Mouse (Mus musculus): ENCODE results near the gene Shb. TPM values are rescaled to one million over a fixed set of nuclear protein-coding genes. Genes with fewer than 3 reads are reported as not detected.

Shb gene
- polyA plus RNA-seq, 1 experiment from 2014 or later, result 10.3 TPM

GRCm38 (mm10) chr4:45457543-45457942 is 74.7 kb downstream of the Shb start:
- H3K27ac ChIP-seq, result no peak overlapping the region
- peaks cover 9% of the 10 kb centered on the region; the same call in 1 of the 2 replicates for H3K4me1 ChIP-seq
- WGBS, result 94% methylated on average over 2 of the region's 2 CpGs
- ATAC-seq (ENCODE audit: low FRiP score, low read depth), result no peak
- H3K9me3 ChIP-seq, result no peaks in the 10 kb centered on the region
- no peaks in the 10 kb centered on the region for H3K27me3 ChIP-seq (replicated peaks)
- H3K9ac ChIP-seq, result no peak overlapping the region
- peaks cover 3% of the 10 kb centered on the region; the same call in 1 of the 2 replicates for H3K36me3 ChIP-seq
- H3K4me2 ChIP-seq (replicated peaks), result no peak overlapping the region
- no peak overlapping the region for H3K4me3 ChIP-seq

- no peak overlapping the region for H3K9ac ChIP-seq
- peaks cover 9% of the 10 kb centered on the region; the same call in 1 of the 2 replicates for H3K4me1 ChIP-seq
- 87% methylated on average over 4 of the region's 4 CpGs for WGBS
Observed at GRCm38 (mm10) chr4:45455001-45455400, 77.3 kb downstream of the Shb start.

GRCm38 (mm10) chr4:45453271-45453851 is 78.9 kb downstream of the Shb start:
- ATAC-seq (ENCODE audit: low FRiP score, low read depth), result no peak
- no peak overlapping the region for H3K9ac ChIP-seq
- 69% methylated on average over 3 of the region's 3 CpGs for WGBS

More at GRCm38 (mm10) chr4:45455001-45455400, 77.3 kb downstream of the Shb start:
- Histone ChIP-seq H3K4me3 (no peak overlapping the region), H3K36me3 (peaks cover 3% of the 10 kb centered on the region; the same call in 1 of the 2 replicates), H3K4me2 (replicated peaks) (no peak overlapping the region), H3K9me3 (no peaks in the 10 kb centered on the region), H3K27ac (no peak overlapping the region), H3K27me3 (replicated peaks) (no peaks in the 10 kb centered on the region)
- ATAC-seq (ENCODE audit: low FRiP score, low read depth), result no peak

DNA sequence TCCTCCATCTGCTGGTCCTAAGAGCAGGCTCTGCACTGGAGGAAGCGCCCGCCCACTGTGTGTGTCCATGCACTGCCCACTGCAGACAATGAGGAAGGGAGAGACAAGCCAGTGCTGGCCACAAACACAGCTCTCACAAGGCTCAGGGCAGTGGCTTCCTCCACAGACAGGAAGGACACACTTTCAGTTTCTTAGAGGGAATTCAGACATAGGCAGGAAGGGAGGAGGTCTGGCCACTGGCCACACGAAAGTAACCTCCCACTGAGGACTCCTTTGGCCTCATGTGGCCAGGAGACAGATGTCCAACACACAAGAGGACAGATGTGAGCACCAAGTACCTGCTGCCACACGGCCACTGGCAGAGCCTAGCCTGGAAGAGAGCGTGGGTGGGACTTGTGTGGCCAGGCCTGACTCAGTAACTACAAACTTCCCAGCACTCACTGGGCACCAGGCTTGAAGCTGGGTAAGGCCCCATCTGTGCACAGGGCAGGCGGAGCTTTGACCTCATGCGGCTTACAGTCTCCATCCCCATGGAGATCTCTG is 79.6 kb downstream of the Shb start:
- no peak overlapping the region for H3K4me2 ChIP-seq (replicated peaks)
- H3K9ac ChIP-seq, result no peak overlapping the region
- peaks cover 1% of the 10 kb centered on the region; the same call in 1 of the 2 replicates for H3K36me3 ChIP-seq
- no peaks in the 10 kb centered on the region for H3K27me3 ChIP-seq (replicated peaks)
- no peak overlapping the region for H3K27ac ChIP-seq
- no peak for ATAC-seq (ENCODE audit: low FRiP score, low read depth)
- H3K9me3 ChIP-seq, result no peaks in the 10 kb centered on the region
- WGBS, result 57% methylated on average over 7 of the region's 7 CpGs
- no peak overlapping the region for H3K4me3 ChIP-seq
- H3K4me1 ChIP-seq, result peaks cover 9% of the 10 kb centered on the region; the same call in 1 of the 2 replicates

More at GRCm38 (mm10) chr4:45453271-45453851, 78.9 kb downstream of the Shb start:
- peaks cover 9% of the 10 kb centered on the region; the same call in 1 of the 2 replicates for H3K4me1 ChIP-seq
- H3K27ac ChIP-seq, result no peak overlapping the region
- H3K27me3 ChIP-seq (replicated peaks), result no peaks in the 10 kb centered on the region
- no peak overlapping the region for H3K4me2 ChIP-seq (replicated peaks)
- peaks cover 3% of the 10 kb centered on the region; the same call in 1 of the 2 replicates for H3K36me3 ChIP-seq
- H3K9me3 ChIP-seq, result no peaks in the 10 kb centered on the region
- H3K4me3 ChIP-seq, result no peak overlapping the region

- ATAC-seq (ENCODE audit: low FRiP score, low read depth), result no peak
- peaks cover 11% of the 10 kb centered on the region; the same call in 1 of the 2 replicates for H3K36me3 ChIP-seq
- H3K4me2 ChIP-seq (replicated peaks), result no peak overlapping the region
- no peak overlapping the region for H3K27ac ChIP-seq
- H3K4me1 ChIP-seq, result peaks cover 22% of the 10 kb centered on the region; the same call in 1 of the 2 replicates
- H3K9me3 ChIP-seq, result no peaks in the 10 kb centered on the region
- H3K27me3 ChIP-seq (replicated peaks), result no peaks in the 10 kb centered on the region
- H3K9ac ChIP-seq, result no peak overlapping the region
- 64% methylated on average over 5 of the region's 5 CpGs for WGBS
- no peak overlapping the region for H3K4me3 ChIP-seq
Observed at GRCm38 (mm10) chr4:45449012-45449411, 83.3 kb downstream of the Shb start.

GRCm38 (mm10) chr4:45448481-45448880 is 83.8 kb downstream of the Shb start:
- 93% methylated on average over 7 of the region's 7 CpGs for WGBS
- no peak for ATAC-seq (ENCODE audit: low FRiP score, low read depth)
- Histone ChIP-seq H3K4me2 (replicated peaks) (no peak overlapping the region), H3K27ac (no peak overlapping the region), H3K9ac (no peak overlapping the region), H3K9me3 (no peaks in the 10 kb centered on the region), H3K4me3 (no peak overlapping the region), H3K4me1 (peaks cover 25% of the 10 kb centered on the region; the same call in 1 of the 2 replicates), H3K36me3 (peaks cover 11% of the 10 kb centered on the region; the same call in 1 of the 2 replicates), H3K27me3 (replicated peaks) (no peaks in the 10 kb centered on the region)

GRCm38 (mm10) chr4:45447196-45447595 is 85.1 kb downstream of the Shb start:
- no peaks in the 10 kb centered on the region for H3K9me3 ChIP-seq
- H3K27me3 ChIP-seq (replicated peaks), result no peaks in the 10 kb centered on the region
- H3K4me1 ChIP-seq, result peaks cover 20% of the 10 kb centered on the region; the same call in 1 of the 2 replicates
- ATAC-seq (ENCODE audit: low FRiP score, low read depth), result no peak
- no peak overlapping the region for H3K9ac ChIP-seq
- WGBS, result 95% methylated on average over 5 of the region's 5 CpGs
- H3K4me3 ChIP-seq, result no peak overlapping the region
- no peak overlapping the region for H3K27ac ChIP-seq
- H3K4me2 ChIP-seq (replicated peaks), result no peak overlapping the region
- H3K36me3 ChIP-seq, result peaks cover 11% of the 10 kb centered on the region; the same call in 1 of the 2 replicates

DNA sequence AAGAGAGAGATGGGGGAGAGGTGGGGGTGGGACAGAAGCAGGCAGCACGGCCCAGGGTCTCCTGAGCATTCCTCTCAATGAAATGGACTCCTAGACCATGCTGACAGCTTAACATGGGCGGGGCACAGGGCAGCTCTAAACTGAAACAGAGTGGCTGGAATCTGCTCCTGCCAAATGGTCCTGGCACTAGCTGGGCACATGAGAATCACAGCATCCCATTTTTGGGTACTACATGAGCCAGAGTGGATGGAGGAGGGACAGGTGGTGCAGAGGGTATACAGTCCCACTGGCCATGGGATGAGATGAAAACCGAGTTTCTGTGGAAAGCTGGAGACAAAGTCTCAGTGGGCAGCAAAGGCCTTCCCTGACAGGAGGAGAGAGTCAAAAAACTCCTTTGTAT is 87.0 kb downstream of the Shb start:
- WGBS, result 65% methylated on average over 3 of the region's 3 CpGs
- Histone ChIP-seq H3K9ac (no peak overlapping the region), H3K27me3 (replicated peaks) (no peaks in the 10 kb centered on the region), H3K4me1 (peaks cover 21% of the 10 kb centered on the region; the same call in 1 of the 2 replicates), H3K9me3 (no peaks in the 10 kb centered on the region), H3K36me3 (peaks cover 11% of the 10 kb centered on the region; the same call in 1 of the 2 replicates), H3K4me2 (replicated peaks) (no peak overlapping the region), H3K27ac (no peak overlapping the region), H3K4me3 (no peak overlapping the region)
- no peak for ATAC-seq (ENCODE audit: low FRiP score, low read depth)

- no peaks in the 10 kb centered on the region for H3K27me3 ChIP-seq (replicated peaks)
- 47% methylated on average over 4 of the region's 4 CpGs for WGBS
- no peak overlapping the region for H3K4me2 ChIP-seq (replicated peaks)
- no peaks in the 10 kb centered on the region for H3K9me3 ChIP-seq
- H3K4me3 ChIP-seq, result no peak overlapping the region
- peaks cover 11% of the 10 kb centered on the region; the same call in 1 of the 2 replicates for H3K36me3 ChIP-seq
- no peak overlapping the region for H3K9ac ChIP-seq
- H3K4me1 ChIP-seq, result peaks cover 25% of the 10 kb centered on the region
- no peak for ATAC-seq (ENCODE audit: low FRiP score, low read depth)
- no peak overlapping the region for H3K27ac ChIP-seq
Observed at GRCm38 (mm10) chr4:45444813-45445212, 87.5 kb downstream of the Shb start.

DNA sequence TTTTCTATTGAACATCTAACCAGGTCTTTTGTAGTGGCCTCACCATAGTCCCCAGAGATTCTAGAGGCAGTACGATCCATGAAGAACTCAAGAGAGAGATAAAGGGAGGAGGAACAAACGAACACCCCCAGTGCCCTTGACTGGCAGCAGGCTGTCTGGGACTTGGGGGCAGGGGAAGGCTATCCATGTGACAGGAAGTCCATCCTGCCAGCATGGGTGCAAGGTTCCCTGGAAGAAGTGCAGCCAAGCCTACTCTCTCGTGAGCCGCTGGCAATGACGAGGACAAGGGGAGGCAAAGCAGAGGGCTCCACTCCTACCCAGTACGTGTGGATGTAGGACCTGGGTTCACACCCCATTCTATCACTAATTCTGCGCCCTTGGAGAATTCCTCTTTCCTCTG is 88.6 kb downstream of the Shb start:
- Histone ChIP-seq H3K27ac (no peak overlapping the region), H3K4me2 (replicated peaks) (no peak overlapping the region), H3K36me3 (peaks cover 11% of the 10 kb centered on the region; the same call in 1 of the 2 replicates), H3K27me3 (replicated peaks) (no peaks in the 10 kb centered on the region), H3K9ac (no peak overlapping the region), H3K9me3 (no peaks in the 10 kb centered on the region), H3K4me3 (no peak overlapping the region), H3K4me1 (peaks cover 36% of the 10 kb centered on the region)
- WGBS, result 92% methylated on average over 7 of the region's 7 CpGs
- no peak for ATAC-seq (ENCODE audit: low FRiP score, low read depth)

- no peak for ATAC-seq (ENCODE audit: low FRiP score, low read depth)
- peaks cover 46% of the 10 kb centered on the region for H3K4me1 ChIP-seq
- H3K27me3 ChIP-seq (replicated peaks), result no peaks in the 10 kb centered on the region
Observed at GRCm38 (mm10) chr4:45442237-45442636, 90.0 kb downstream of the Shb start.

GRCm38 (mm10) chr4:45441778-45442177 is 90.5 kb downstream of the Shb start:
- H3K4me3 ChIP-seq, result no peak overlapping the region
- no peak overlapping the region for H3K4me2 ChIP-seq (replicated peaks)
- WGBS, result 75% methylated on average over 1 of the region's 1 CpGs
- H3K27me3 ChIP-seq (replicated peaks), result no peaks in the 10 kb centered on the region
- H3K4me1 ChIP-seq, result peaks cover 51% of the 10 kb centered on the region
- H3K36me3 ChIP-seq, result peaks cover 8% of the 10 kb centered on the region; the same call in 1 of the 2 replicates
- H3K9me3 ChIP-seq, result no peaks in the 10 kb centered on the region
- H3K27ac ChIP-seq, result no peak overlapping the region
- H3K9ac ChIP-seq, result no peak overlapping the region
- ATAC-seq (ENCODE audit: low FRiP score, low read depth), result no peak

More at GRCm38 (mm10) chr4:45442237-45442636, 90.0 kb downstream of the Shb start:
- Histone ChIP-seq H3K4me3 (no peak overlapping the region), H3K9me3 (no peaks in the 10 kb centered on the region), H3K4me2 (replicated peaks) (no peak overlapping the region), H3K9ac (no peak overlapping the region), H3K36me3 (peaks cover 8% of the 10 kb centered on the region; the same call in 1 of the 2 replicates), H3K27ac (no peak overlapping the region)
- 74% methylated on average over 3 of the region's 3 CpGs for WGBS
